Mouse (Mus musculus): ENCODE data around the gene Acot12. TPM values are rescaled to one million over a fixed set of nuclear protein-coding genes. Genes with fewer than 3 reads are reported as not detected.

Acot12 gene
- polyA plus RNA-seq, 1 experiment from 2014 or later = 0.40 TPM

DNA sequence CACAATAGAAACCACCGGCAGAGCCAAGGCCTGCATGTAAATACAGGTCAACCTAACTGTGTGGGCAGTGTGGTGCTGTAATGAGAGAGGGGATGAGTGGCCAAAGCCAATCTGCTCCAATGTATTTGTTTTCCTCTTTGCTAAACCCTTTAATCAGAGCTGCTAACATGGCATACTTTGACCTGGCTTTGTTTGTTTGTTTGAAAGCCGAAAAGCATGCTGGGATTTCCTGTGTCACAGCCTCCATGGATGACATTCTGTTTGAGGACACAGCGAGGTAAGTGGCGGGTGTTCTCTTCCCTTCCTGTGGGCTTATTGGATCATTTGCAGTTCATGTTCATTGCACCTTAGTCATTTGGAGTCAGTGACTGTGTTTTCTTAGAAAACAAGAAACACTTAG is 8.7 kb downstream of the Acot12 start:
- Histone ChIP-seq H3K27ac (replicated peaks; ENCODE audit: low read depth, low read length) (no peak overlapping the region), H3K9ac (ENCODE audit: low read depth, low read length) (no peak overlapping the region), H3K36me3 (ENCODE audit: control insufficient read depth, insufficient read depth, low read length) (no peaks in the 10 kb centered on the region), H3K4me3 (ENCODE audit: low read depth, low read length) (no peak overlapping the region), H3K27me3 (replicated peaks; ENCODE audit: control insufficient read depth, insufficient read depth, low read length) (no peaks in the 10 kb centered on the region), H3K4me2 (ENCODE audit: low read depth, low read length) (no peak overlapping the region), H3K4me1 (ENCODE audit: control insufficient read depth, insufficient read depth, low read length) (no peaks in the 10 kb centered on the region), H3K9me3 (ENCODE audit: control insufficient read depth, low read length) (no peaks in the 10 kb centered on the region)
- 78% methylated on average over 4 of the region's 4 CpGs for WGBS
- ATAC-seq (ENCODE audit: low read depth) (no peak), DNase-seq (ENCODE audit: low spot score) (peak; percentile 5)

DNA sequence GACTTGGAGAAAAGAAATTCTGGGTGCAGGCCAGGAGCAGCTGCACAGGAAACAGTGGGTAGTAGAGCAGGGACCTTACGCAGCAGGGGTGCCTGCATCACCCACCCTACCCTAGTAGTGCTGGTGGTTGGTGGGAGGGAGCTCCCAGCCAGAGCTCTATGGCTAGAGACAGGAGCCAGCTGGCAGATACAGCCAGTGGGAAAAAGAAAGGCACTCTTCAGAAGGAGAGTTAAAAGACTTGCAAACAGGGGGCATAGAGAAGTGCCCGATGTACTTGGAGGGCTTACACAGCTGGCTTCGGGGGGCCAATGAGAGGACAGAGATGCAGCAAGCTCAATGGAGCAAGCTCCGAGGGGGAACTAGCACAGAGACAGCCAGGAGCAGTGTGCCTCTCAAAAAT is 12.4 kb downstream of the Acot12 start:
- no peak overlapping the region for H3K4me3 ChIP-seq (ENCODE audit: low read depth, low read length)
- DNase-seq (ENCODE audit: low spot score) (no peak), ATAC-seq (ENCODE audit: low read depth) (no peak)
- H3K36me3 ChIP-seq (ENCODE audit: control insufficient read depth, insufficient read depth, low read length) = no peaks in the 10 kb centered on the region
- H3K9ac ChIP-seq (ENCODE audit: low read depth, low read length) = no peak overlapping the region
- no peaks in the 10 kb centered on the region for H3K4me1 ChIP-seq (ENCODE audit: control insufficient read depth, insufficient read depth, low read length)
- no peak overlapping the region for H3K4me2 ChIP-seq (ENCODE audit: low read depth, low read length)
- 57% methylated on average over 4 of the region's 4 CpGs for WGBS
- no peak overlapping the region for H3K27ac ChIP-seq (replicated peaks; ENCODE audit: low read depth, low read length)
- no peaks in the 10 kb centered on the region for H3K27me3 ChIP-seq (replicated peaks; ENCODE audit: control insufficient read depth, insufficient read depth, low read length)
- H3K9me3 ChIP-seq (ENCODE audit: control insufficient read depth, low read length) = no peaks in the 10 kb centered on the region

DNA sequence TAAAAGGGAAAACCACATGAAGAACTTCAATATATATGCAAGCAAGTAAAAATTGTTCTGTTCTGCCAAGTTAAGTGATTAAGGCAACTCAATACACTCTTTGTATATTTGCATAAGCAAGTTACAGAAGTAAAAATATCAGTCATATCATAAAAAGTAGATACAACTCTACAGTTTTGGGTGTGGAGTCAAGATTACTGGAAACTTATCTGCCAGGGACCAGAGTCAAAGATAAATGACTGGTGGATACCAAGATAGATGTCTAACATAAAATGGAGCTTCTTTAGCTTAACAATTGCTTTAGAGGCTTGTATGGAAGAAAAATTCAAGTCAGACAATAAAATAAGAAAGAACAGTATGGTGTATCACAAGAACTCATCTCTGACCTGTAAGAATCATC is 13.4 kb downstream of the Acot12 start:
- H3K27ac ChIP-seq (replicated peaks; ENCODE audit: low read depth, low read length) = no peak overlapping the region
- no peak for DNase-seq (ENCODE audit: low spot score)
- ATAC-seq (ENCODE audit: low read depth) = no peak
- H3K4me2 ChIP-seq (ENCODE audit: low read depth, low read length) = no peak overlapping the region
- H3K36me3 ChIP-seq (ENCODE audit: control insufficient read depth, insufficient read depth, low read length) = no peaks in the 10 kb centered on the region
- no peaks in the 10 kb centered on the region for H3K4me1 ChIP-seq (ENCODE audit: control insufficient read depth, insufficient read depth, low read length)
- no peaks in the 10 kb centered on the region for H3K9me3 ChIP-seq (ENCODE audit: control insufficient read depth, low read length)
- H3K27me3 ChIP-seq (replicated peaks; ENCODE audit: control insufficient read depth, insufficient read depth, low read length) = no peaks in the 10 kb centered on the region
- no peak overlapping the region for H3K9ac ChIP-seq (ENCODE audit: low read depth, low read length)
- H3K4me3 ChIP-seq (ENCODE audit: low read depth, low read length) = no peak overlapping the region

DNA sequence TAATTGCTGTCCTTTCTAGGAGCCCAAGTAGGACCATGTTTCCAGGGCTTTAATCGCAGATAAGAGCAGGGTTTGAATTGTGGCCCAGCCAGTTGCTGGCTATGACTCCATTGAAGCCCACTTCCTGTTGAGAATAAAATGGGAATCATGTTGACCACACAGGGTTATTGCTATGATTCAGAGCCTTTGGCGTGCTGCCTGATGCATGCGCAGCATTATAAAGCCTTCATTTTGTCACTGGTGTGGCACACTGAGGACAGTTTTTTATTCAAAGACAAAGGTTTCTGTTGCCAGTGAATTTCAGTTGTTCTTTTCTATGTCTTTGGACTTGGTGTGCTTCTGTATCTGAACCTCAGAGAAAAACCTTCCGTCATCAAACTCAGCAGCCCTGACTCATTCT is 14.9 kb downstream of the Acot12 start:
- H3K4me2 ChIP-seq (ENCODE audit: low read depth, low read length) = no peak overlapping the region
- no peak overlapping the region for H3K9ac ChIP-seq (ENCODE audit: low read depth, low read length)
- H3K9me3 ChIP-seq (ENCODE audit: control insufficient read depth, low read length) = no peaks in the 10 kb centered on the region
- H3K4me3 ChIP-seq (ENCODE audit: low read depth, low read length) = no peak overlapping the region
- no peak overlapping the region for H3K27ac ChIP-seq (replicated peaks; ENCODE audit: low read depth, low read length)
- H3K4me1 ChIP-seq (ENCODE audit: control insufficient read depth, insufficient read depth, low read length) = no peaks in the 10 kb centered on the region
- H3K27me3 ChIP-seq (replicated peaks; ENCODE audit: control insufficient read depth, insufficient read depth, low read length) = no peaks in the 10 kb centered on the region
- no peak for ATAC-seq (ENCODE audit: low read depth)
- peak; percentile 5 for DNase-seq (ENCODE audit: low spot score)
- 91% methylated on average over 4 of the region's 4 CpGs for whole genome bisulfite sequencing
- H3K36me3 ChIP-seq (ENCODE audit: control insufficient read depth, insufficient read depth, low read length) = no peaks in the 10 kb centered on the region

DNA sequence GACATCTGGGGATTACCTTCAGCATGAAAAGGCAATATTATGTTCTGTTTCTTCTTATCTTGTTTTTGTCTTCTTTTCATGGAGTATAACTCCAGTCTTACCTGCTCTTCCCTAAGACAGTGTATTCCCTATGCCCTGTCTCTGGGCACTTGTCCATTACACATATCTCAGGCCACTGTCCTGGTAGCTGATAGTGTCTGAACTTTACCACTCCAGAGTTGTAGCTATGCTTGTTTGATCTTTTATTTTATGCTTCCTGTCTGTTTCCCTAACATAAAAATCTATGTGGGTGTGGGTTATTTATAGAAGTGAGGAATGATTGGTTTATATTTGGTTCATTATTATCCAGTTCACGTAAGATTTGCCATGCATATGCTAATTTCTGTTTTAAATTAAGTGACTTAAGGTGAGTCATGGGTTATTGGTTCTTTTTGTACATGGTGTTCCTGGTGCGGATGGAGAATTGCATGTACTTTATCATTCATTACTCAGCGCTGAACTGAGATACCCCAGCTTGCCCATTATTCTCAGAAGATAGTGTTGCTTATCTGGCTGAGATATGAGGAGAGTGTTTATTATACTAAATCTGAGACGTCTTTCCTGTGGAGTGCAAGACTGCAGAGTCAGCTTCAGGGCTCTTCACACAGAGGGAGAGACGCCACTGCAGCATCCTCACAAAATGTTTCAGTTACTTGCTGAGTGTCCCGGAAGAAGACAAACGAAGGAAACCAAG is 17.2 kb downstream of the Acot12 start:
- H3K9ac ChIP-seq (ENCODE audit: low read depth, low read length) = no peak overlapping the region
- ATAC-seq (ENCODE audit: low read depth) = no peak
- WGBS = 77% methylated on average over 7 of the region's 7 CpGs
- H3K27ac ChIP-seq (replicated peaks; ENCODE audit: low read depth, low read length) = no peak overlapping the region
- no peaks in the 10 kb centered on the region for H3K36me3 ChIP-seq (ENCODE audit: control insufficient read depth, insufficient read depth, low read length)
- H3K4me2 ChIP-seq (ENCODE audit: low read depth, low read length) = no peak overlapping the region
- no peak for DNase-seq (ENCODE audit: low spot score)
- no peaks in the 10 kb centered on the region for H3K9me3 ChIP-seq (ENCODE audit: control insufficient read depth, low read length)
- H3K27me3 ChIP-seq (replicated peaks; ENCODE audit: control insufficient read depth, insufficient read depth, low read length) = no peaks in the 10 kb centered on the region
- no peaks in the 10 kb centered on the region for H3K4me1 ChIP-seq (ENCODE audit: control insufficient read depth, insufficient read depth, low read length)
- no peak overlapping the region for H3K4me3 ChIP-seq (ENCODE audit: low read depth, low read length)

DNA sequence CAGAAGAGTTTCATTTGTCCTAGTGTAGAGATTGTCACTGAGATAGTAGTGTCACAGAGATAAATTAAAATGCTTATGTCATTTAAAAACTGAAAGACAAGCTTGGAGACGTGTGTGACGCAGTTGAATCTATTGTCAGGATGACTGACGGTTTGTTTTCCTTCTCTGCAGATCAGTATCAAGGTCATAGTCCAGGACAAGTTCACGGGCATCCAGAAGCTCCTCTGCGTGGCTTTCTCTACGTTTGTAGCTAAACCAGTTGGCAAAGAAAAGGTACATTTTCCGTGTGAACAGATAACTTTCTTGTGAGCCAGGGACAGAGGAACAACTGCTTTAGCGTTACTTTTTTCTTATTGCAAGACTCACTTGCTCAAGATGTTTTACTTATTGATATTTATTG is 18.5 kb downstream of the Acot12 start:
- no peak for ATAC-seq (ENCODE audit: low read depth)
- WGBS = 71% methylated on average over 8 of the region's 8 CpGs
- H3K4me3 ChIP-seq (ENCODE audit: low read depth, low read length) = no peak overlapping the region

DNA sequence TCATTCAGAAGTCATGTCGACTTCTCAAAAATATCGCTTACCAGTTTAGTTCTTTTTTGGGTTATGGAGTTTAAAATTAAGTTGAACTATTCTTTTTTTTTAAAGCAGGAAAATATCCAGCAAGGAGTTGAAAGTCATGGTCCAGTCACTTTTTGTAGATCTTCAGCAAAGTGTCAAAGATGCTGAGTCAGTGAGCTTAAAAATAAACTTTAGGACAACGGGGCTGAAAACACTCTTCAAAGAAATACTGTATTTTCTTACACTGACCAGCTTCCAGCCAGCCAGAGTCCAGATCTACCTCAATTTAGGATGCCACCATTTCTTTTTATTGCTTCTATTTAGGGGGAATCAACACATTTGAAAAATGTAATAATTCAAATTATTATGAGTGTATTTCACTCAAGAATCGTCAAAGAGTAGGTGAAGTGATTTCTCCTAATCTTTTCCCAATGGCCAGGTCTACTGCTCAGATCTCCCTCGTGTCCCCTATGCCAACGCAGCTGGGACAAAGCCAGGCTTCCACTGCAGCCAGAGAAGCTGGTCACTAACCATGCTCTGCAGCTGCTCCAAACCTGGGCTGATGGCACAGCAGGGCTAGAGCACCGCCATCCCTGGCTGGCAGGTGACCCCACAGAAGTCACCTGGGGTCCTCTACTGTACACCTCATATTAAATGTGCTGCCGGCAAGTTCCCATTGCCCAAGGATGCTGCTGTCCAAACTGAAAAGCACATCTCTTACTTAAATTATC is 19.2 kb downstream of the Acot12 start:
- H3K9ac ChIP-seq (ENCODE audit: low read depth, low read length) = no peak overlapping the region
- H3K4me1 ChIP-seq (ENCODE audit: control insufficient read depth, insufficient read depth, low read length) = no peaks in the 10 kb centered on the region
- no peaks in the 10 kb centered on the region for H3K36me3 ChIP-seq (ENCODE audit: control insufficient read depth, insufficient read depth, low read length)
- no peak for ATAC-seq (ENCODE audit: low read depth)
- no peak overlapping the region for H3K4me2 ChIP-seq (ENCODE audit: low read depth, low read length)
- H3K27ac ChIP-seq (replicated peaks; ENCODE audit: low read depth, low read length) = no peak overlapping the region
- H3K4me3 ChIP-seq (ENCODE audit: low read depth, low read length) = no peak overlapping the region
- no peaks in the 10 kb centered on the region for H3K27me3 ChIP-seq (replicated peaks; ENCODE audit: control insufficient read depth, insufficient read depth, low read length)
- DNase-seq (ENCODE audit: low spot score) = no peak
- H3K9me3 ChIP-seq (ENCODE audit: control insufficient read depth, low read length) = no peaks in the 10 kb centered on the region
- WGBS = 85% methylated on average over 8 of the region's 8 CpGs

More for the DNA sequence above, 18.5 kb downstream of the Acot12 start:
- H3K27me3 ChIP-seq (replicated peaks; ENCODE audit: control insufficient read depth, insufficient read depth, low read length) = no peaks in the 10 kb centered on the region
- no peaks in the 10 kb centered on the region for H3K4me1 ChIP-seq (ENCODE audit: control insufficient read depth, insufficient read depth, low read length)
- H3K9ac ChIP-seq (ENCODE audit: low read depth, low read length) = no peak overlapping the region
- H3K36me3 ChIP-seq (ENCODE audit: control insufficient read depth, insufficient read depth, low read length) = no peaks in the 10 kb centered on the region
- no peak for DNase-seq (ENCODE audit: low spot score)
- H3K27ac ChIP-seq (replicated peaks; ENCODE audit: low read depth, low read length) = no peak overlapping the region
- no peaks in the 10 kb centered on the region for H3K9me3 ChIP-seq (ENCODE audit: control insufficient read depth, low read length)
- no peak overlapping the region for H3K4me2 ChIP-seq (ENCODE audit: low read depth, low read length)

DNA sequence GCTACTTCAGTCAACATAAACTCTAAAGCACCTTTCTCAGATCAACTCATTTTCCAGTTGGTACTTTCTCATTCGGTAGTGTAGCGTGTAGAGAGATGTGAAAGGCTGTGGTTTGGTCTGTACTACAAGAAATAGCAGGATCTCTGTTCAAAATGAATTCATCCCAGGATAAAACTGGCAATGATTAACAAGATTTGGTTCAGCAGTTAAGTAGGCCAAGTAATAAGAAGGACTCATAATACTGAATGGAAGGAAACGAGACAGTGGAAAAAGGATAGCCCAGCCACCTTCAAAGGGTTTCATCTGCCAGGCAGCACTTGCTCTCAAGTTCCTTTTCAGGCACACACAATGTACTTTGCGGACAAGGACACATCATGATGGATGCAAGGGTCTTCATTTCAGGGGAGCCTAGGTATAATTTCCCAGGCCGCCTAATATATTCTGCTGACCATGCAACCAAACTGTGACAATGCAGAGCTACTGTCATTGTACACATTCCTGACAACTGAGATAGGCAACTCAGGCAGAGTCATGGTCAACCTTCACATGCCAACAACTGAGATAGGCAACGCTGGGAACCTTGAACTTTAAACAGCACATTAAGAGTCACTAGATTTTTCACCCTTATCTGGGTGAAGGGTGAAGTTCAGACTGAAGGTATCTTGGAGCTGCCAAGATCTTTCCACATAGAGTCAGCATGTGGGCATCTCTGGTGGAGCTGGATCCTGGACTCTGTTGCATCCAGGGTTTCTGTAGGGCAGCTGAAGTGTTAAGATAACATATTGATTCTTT is 20.5 kb downstream of the Acot12 start:
- Histone ChIP-seq H3K4me1 (ENCODE audit: control insufficient read depth, insufficient read depth, low read length) (no peaks in the 10 kb centered on the region), H3K27ac (replicated peaks; ENCODE audit: low read depth, low read length) (no peak overlapping the region), H3K9me3 (ENCODE audit: control insufficient read depth, low read length) (no peaks in the 10 kb centered on the region), H3K4me2 (ENCODE audit: low read depth, low read length) (no peak overlapping the region), H3K9ac (ENCODE audit: low read depth, low read length) (no peak overlapping the region), H3K27me3 (replicated peaks; ENCODE audit: control insufficient read depth, insufficient read depth, low read length) (no peaks in the 10 kb centered on the region), H3K4me3 (ENCODE audit: low read depth, low read length) (no peak overlapping the region), H3K36me3 (ENCODE audit: control insufficient read depth, insufficient read depth, low read length) (no peaks in the 10 kb centered on the region)
- DNase-seq (ENCODE audit: low spot score) (no peak), ATAC-seq (ENCODE audit: low read depth) (no peak)
- WGBS = 91% methylated on average over 6 of the region's 6 CpGs

Data from embryonic facial prominence, embryonic 14.5 days (tissue).